Mouse (Mus musculus) kidney, postnatal 0 days (tissue): ENCODE measurements around the gene Slc3a2. TPM values are rescaled to one million over a fixed set of nuclear protein-coding genes. Genes with fewer than 3 reads are reported as not detected.
"Not testable (repeated sequence)": the region's sequence is repeated elsewhere in the genome, so short reads cannot be mapped to it uniquely, and the experiment has no call there.

Source experiments
- ATAC-seq: fragments of 200-750 bp; cut with Nextera tagmentation; replicated peaks from 2 replicates; pipeline ENCODE4 v1.8.0; 2017; ENCODE audit warnings: low read depth, moderate number of reproducible peaks, moderate TSS enrichment, moderate library complexity; ENCODE audit not compliant: low FRiP score
- DNase-seq: peaks from one replicate; pipeline ENCODE4 v3.0.0-alpha.2; 2016; ENCODE audit warnings: low spot score
- H3K27ac ChIP-seq: fragments of 300-500 bp; sonication (generic); 2 replicates; pipeline ENCODE4 v1.5.1; 2014; ENCODE audit warnings: mild to moderate bottlenecking
- H3K27me3 ChIP-seq: fragments of 300-500 bp; sonication (generic); 2 replicates; pipeline ENCODE4 v1.6.1; 2014; ENCODE audit warnings: low read length, mixed read lengths; ENCODE audit not compliant: insufficient read depth
- H3K36me3 ChIP-seq: fragments of 300-500 bp; sonication (generic); 2 replicates; pipeline ENCODE4 v1.6.1; 2014; ENCODE audit warnings: low read length, mixed read lengths; ENCODE audit not compliant: insufficient read depth
- H3K4me1 ChIP-seq: fragments of 300-500 bp; sonication (generic); replicated peaks from 2 replicates; pipeline ENCODE4 v1.6.1; 2014; ENCODE audit warnings: antibody characterized with exemption, low read length, mixed read lengths; ENCODE audit not compliant: insufficient read depth
- H3K4me2 ChIP-seq: fragments of 300-500 bp; sonication (generic); 2 replicates; pipeline ENCODE4 v1.6.1; 2014; ENCODE audit warnings: mild to moderate bottlenecking, low read length, moderate library complexity, mixed read lengths
- H3K4me3 ChIP-seq: fragments of 300-500 bp; sonication (generic); replicated peaks from 2 replicates; pipeline ENCODE4 v1.5.1; 2014; ENCODE audit warnings: low read depth, low read length
- H3K9ac ChIP-seq: fragments of 300-500 bp; sonication (generic); 2 replicates; pipeline ENCODE4 v1.6.1; 2014; ENCODE audit warnings: low read depth, low read length
- H3K9me3 ChIP-seq: fragments of 300-500 bp; sonication (generic); replicated peaks from 2 replicates; pipeline ENCODE4 v1.6.1; 2016; ENCODE audit warnings: low read length, inconsistent platforms, mixed read lengths
- CTCF ChIP-seq: IDR thresholded peaks from 2 replicates; pipeline ENCODE4 v1.5.1; 2016; ENCODE audit warnings: antibody characterized with exemption, low read depth, mild to moderate bottlenecking, moderate library complexity
- WGBS: fragments of 180-500 bp; shearing (Covaris S2); extraction: QIAGEN DNeasy Blood & Tissue Kit; methylation state at CpG from one replicate; pipeline ENCODE4 v1.1.7; 2014; 5-methylcytosine and 5-hydroxymethylcytosine counted together
- polyA plus RNA-seq: library from polyadenylated mRNA; unstranded; fragments of >200 nt; fragmentation: Nextera tagmentation; extraction: Ambion mirVana; gene quantifications from 2 replicates; pipeline ENCODE4 v1.2.1, GENCODE M21; 2015

Slc3a2 gene
- polyA plus RNA-seq, 1 experiment from 2014 or later: 151 TPM

- 76% methylated on average over 3 of the region's 3 CpGs for WGBS
- no peak for TF ChIP-seq CTCF
Observed at GRCm38 (mm10) chr19:8734334-8734733, 11.2 kb upstream of the Slc3a2 start.

GRCm38 (mm10) chr19:8728335-8729099, 5.3 kb upstream of the Slc3a2 start:
- not testable (repeated sequence) for DNase-seq, H3K4me2 ChIP-seq, ATAC-seq, H3K4me1 ChIP-seq, H3K4me3 ChIP-seq, H3K27ac ChIP-seq, H3K9me3 ChIP-seq, H3K27me3 ChIP-seq, H3K9ac ChIP-seq
- H3K36me3 ChIP-seq: peaks cover 19% of the 10 kb centered on the region
- 49% methylated on average over 3 of the region's 3 CpGs for WGBS

More at GRCm38 (mm10) chr19:8734334-8734733, 11.2 kb upstream of the Slc3a2 start:
- no peaks in the 10 kb centered on the region for H3K4me1 ChIP-seq
- no peak overlapping the region for H3K9ac ChIP-seq
- no peak overlapping the region for H3K4me3 ChIP-seq
- H3K36me3 ChIP-seq: peaks cover 9% of the 10 kb centered on the region; the same call in 1 of the 2 replicates
- ATAC-seq (no peak), DNase-seq (no peak)
- no peaks in the 10 kb centered on the region for H3K27me3 ChIP-seq
- H3K9me3 ChIP-seq: no peaks in the 10 kb centered on the region
- no peak overlapping the region for H3K27ac ChIP-seq
- H3K4me2 ChIP-seq: no peak overlapping the region

GRCm38 (mm10) chr19:8727495-8728114, 4.4 kb upstream of the Slc3a2 start:
- no peak overlapping the region for H3K4me3 ChIP-seq
- peaks cover 19% of the 10 kb centered on the region for H3K36me3 ChIP-seq
- H3K9me3 ChIP-seq: no peaks in the 10 kb centered on the region
- H3K27me3 ChIP-seq: no peaks in the 10 kb centered on the region
- no peak for ATAC-seq
- no peak for DNase-seq
- H3K27ac ChIP-seq: no peak overlapping the region
- 0 out of 2 replicates have a peak, but pooled peaks cover 6% of the 10 kb centered on the region for H3K4me1 ChIP-seq
- TF ChIP-seq CTCF: no peak
- WGBS: 26% methylated on average over 5 of the region's 5 CpGs
- no peak overlapping the region for H3K9ac ChIP-seq
- no peak overlapping the region for H3K4me2 ChIP-seq

- peaks cover 19% of the 10 kb centered on the region for H3K36me3 ChIP-seq
- no peaks in the 10 kb centered on the region for H3K27me3 ChIP-seq
- no peak overlapping the region for H3K4me3 ChIP-seq
- H3K9me3 ChIP-seq: no peaks in the 10 kb centered on the region
- no peak overlapping the region for H3K9ac ChIP-seq
- TF ChIP-seq CTCF: no peak
- DNase-seq (no peak), ATAC-seq (no peak)
- H3K27ac ChIP-seq: no peak overlapping the region
- 36% methylated on average over 3 of the region's 3 CpGs for WGBS
- peaks cover 12% of the 10 kb centered on the region; the same call in 1 of the 2 replicates for H3K4me1 ChIP-seq
- no peak overlapping the region for H3K4me2 ChIP-seq
Observed at GRCm38 (mm10) chr19:8726609-8727390, 3.6 kb upstream of the Slc3a2 start.

- H3K4me3 ChIP-seq: peak overlapping the region; percentile 55
- no peak overlapping the region for H3K27ac ChIP-seq
- H3K9me3 ChIP-seq: no peaks in the 10 kb centered on the region
- no peaks in the 10 kb centered on the region for H3K27me3 ChIP-seq
- H3K4me1 ChIP-seq: peaks cover 12% of the 10 kb centered on the region; the same call in 1 of the 2 replicates
- DNase-seq: no peak
- peak overlapping the region; percentile 73; the same call in 1 of the 2 replicates for H3K9ac ChIP-seq
- ATAC-seq: no peak
- no peak for TF ChIP-seq CTCF
- 37% methylated on average over 4 of the region's 4 CpGs for WGBS
- peak overlapping the region; percentile 59 for H3K4me2 ChIP-seq
- H3K36me3 ChIP-seq: peaks cover 19% of the 10 kb centered on the region
Observed at GRCm38 (mm10) chr19:8725081-8725613, 2.0 kb upstream of the Slc3a2 start.

GRCm38 (mm10) chr19:8724392-8724791, 1.2 kb upstream of the Slc3a2 start:
- peak overlapping the region; percentile 55 for H3K4me3 ChIP-seq
- H3K4me2 ChIP-seq: peak overlapping the region; percentile 59
- peaks cover 19% of the 10 kb centered on the region for H3K36me3 ChIP-seq
- H3K9me3 ChIP-seq: no peaks in the 10 kb centered on the region
- ATAC-seq (no peak), DNase-seq (no peak)
- no peaks in the 10 kb centered on the region for H3K27me3 ChIP-seq
- H3K9ac ChIP-seq: peak overlapping the region; percentile 73
- 2% methylated on average over 2 of the region's 2 CpGs for WGBS
- peaks cover 12% of the 10 kb centered on the region; the same call in 1 of the 2 replicates for H3K4me1 ChIP-seq
- TF ChIP-seq CTCF: no peak
- no peak overlapping the region; the same call in 1 of the 2 replicates for H3K27ac ChIP-seq
